Mouse (Mus musculus) cerebellum, adult 9-11 months (tissue): ENCODE data around the gene Fastkd5.
"Not testable (repeated sequence)": the region's sequence is repeated elsewhere in the genome, so short reads cannot be mapped to it uniquely, and the experiment has no call there.

Experiments
- DNase-seq: peaks from one replicate; pipeline ENCODE4 v3.0.0; 2022

Gene Fastkd5

GRCm38 (mm10) chr2:130629839-130630203 is at the start of gene Fastkd5, which contains the start of gene Ubox5:
Fastkd5 (minus strand) TSS chr2:130630027.
Ubox5 (minus strand) TSS chr2:130630038.
- DNase-seq, result peak; percentile 87

GRCm38 (mm10) chr2:130679154-130679553 is 49.3 kb upstream of the Fastkd5 start:
- no peak for DNase-seq

GRCm38 (mm10) chr2:130677211-130677610 is 47.4 kb upstream of the Fastkd5 start:
- DNase-seq, result no peak

DNA sequence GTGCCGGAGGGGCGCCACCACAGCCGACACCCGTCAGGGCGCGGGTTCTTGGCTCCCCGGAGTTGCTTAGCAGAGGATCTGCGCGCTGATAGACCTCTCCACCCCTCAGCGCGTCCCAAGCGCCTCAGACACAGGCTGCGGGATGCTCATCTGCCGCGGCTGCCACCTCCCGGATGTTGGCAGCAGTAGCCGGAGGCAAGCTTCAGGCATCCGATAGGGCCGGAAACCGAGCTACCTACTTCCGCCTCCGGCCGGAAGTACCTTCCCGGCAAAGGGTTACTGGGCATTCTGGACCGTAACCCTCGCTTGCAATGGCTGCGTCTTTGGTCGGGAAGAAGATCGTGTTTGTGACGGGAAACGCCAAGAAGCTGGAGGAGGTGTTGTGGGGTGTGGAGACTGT is 37.7 kb upstream of the Fastkd5 start, which contains the start of gene Itpa:
Itpa (plus strand) TSS at position 52 of the 400 bp plus-strand sequence.
- DNase-seq, result peak; percentile 91

DNA sequence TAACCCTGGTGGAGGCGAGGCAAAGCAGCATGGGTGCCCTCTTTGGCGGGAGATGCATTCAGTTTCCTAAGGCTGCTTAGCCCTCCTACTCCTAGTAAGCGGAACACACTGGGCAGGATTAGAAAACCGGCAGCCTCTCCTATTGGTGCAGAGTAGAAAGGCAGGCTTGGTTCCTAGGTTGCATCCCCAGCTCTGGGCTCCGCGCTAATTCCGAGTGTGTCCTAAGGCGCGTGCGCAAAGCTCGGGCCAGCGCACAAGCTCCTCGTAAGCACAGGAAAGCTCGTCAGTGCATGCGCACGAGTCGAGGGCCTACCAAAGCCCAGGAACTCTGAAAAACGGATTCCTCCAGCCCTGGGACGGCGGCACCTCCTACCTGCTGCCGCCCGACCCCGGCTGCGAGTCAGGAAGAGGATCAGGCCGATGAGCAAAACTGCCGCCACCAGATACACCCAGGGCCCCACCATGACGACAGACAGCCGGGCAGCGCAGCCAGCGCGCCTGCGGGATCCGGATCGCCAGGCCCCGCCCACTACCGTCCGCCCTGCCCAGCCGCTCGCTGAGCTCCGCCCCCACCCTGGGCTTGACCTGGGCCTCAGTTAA is 34.4 kb upstream of the Fastkd5 start, which contains the start of gene Ddrgk1:
Ddrgk1 (minus strand) TSS at position 558 of the 600 bp plus-strand sequence.
- DNase-seq, result peak; percentile 97

GRCm38 (mm10) chr2:130663342-130663741 is 33.5 kb upstream of the Fastkd5 start:
- DNase-seq, result peak; percentile 30

GRCm38 (mm10) chr2:130658530-130658929 is 28.7 kb upstream of the Fastkd5 start:
- no peak for DNase-seq

DNA sequence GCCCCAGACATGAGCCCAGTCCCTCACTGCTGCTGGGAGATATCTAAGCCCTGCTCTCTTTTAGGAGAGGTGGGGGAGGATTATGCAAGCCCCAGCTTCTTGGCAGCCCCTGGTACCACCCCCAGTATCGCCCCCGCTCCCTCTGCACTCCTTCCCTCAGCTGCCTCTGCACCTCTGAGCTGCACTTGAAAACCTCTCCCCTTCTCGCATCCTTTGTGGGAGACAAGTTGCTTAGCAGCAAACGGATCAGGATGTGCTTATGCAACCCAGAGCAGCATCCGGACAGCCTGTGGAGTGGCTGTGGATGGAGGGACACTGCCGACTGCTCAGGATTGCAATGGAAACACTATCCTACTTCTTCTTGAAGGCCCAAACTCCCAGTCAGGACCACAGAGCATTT is 27.7 kb upstream of the Fastkd5 start:
- no peak for DNase-seq

GRCm38 (mm10) chr2:130656536-130656935 is 26.7 kb upstream of the Fastkd5 start:
- no peak for DNase-seq

- DNase-seq, result no peak
Observed at GRCm38 (mm10) chr2:130655660-130656339, 26.0 kb upstream of the Fastkd5 start.

DNA sequence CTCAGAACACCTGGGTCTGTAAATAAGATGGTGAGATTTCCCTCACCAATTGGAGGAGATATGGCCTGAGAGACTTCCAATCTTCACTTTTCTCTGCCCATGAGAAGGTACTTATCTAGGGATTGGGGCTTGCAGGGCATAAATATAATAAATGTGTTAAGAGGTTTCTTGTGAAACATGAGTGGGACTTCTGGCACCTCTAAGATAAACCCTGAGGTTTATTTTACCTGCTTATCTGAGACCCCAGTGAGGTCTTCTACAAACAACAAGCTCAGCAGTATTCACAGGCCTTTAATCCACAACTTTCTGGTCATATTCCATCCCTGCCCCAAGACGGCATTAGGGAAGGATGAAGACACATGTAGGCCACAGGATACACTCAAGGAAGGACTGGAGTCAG is 23.9 kb upstream of the Fastkd5 start:
- no peak for DNase-seq

DNA sequence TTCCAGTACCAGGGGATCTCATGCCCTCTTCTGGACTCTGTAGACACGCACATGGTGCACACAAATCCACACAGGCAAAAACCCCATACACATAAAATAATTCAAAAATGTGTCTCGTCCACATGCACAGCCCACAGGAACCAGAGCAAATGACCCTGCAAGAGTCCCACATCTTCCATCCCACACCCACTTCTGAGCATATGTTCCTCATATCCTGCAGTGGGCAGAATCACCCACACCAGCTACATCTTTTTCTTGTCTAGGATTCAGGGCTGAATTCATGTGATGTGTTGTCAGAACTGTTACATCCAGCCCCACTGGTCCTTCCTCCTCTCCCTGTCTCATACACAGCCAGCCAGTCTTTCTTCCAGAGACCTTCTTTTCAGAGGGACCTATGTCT is 23.5 kb upstream of the Fastkd5 start:
- no peak for DNase-seq

DNA sequence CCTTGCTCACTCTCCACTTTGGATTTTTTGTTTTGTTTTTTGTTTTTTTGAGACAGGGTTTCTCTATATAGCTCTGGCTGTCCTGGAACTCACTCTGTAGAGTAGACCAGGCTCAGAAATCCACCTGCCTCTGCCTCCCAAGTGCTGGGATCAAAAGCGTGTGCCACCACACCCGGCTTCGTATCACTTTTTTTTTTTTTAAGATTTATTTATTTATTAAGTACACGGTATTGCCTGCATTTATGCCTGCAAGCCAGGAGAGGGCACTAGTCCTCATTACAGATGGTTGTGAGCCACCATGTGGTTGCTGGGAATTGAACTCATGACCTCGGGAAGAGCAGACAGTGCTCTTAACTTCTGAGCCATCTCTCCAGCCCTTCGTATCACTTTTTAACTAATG is 19.2 kb upstream of the Fastkd5 start:
- not testable (repeated sequence) for DNase-seq

DNA sequence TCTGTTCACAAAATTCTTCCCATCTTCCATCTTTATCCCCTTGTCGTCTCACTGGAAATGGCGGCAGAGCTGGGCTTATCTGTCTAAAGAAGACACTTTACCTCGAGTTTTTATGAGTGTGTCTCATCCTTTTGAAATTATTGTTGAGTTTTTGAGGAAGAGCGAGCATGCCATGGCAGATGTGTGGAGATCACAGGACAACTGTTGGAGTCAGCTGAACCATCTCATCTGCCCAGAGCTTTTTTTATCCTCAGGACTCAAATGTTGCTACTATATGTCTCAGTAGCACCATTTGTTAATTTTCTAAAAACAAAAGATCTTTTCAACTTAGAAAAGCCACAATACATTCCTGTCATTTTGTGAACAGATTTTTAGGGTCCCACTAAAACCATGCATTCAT is 15.4 kb upstream of the Fastkd5 start:
- DNase-seq, result no peak

DNA sequence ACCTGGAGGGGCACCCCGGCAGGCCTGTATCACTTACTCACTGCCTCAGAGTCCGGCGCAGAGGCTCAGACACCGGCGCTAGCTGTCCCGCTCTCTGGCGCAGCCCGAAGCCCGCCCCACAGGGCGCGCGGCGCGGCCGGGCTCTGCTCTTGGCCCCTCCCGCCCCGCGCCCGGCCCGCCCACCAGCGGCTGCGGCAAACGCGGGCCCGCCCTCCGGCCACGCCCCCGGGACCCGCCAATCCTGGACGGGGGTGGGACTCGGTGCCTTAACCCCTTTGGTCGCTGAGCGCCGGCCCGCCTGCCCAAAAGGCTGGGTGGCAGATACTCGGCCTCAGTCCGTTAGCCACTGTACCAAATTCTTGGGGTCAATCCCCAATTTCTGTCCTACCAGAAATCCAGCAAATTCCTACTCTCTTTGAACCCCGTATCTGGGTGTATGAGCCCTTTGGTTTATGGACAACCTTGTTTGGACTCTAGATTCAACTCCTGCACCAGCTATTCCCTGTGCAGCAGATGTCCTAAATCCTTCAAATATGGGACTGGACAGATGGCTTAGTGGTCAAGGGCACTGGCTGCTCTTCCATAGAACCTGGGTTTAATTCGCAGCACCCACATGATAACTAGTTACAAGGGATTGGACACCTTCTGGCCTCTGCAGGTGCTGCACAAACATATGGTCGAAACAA is 13.0 kb upstream of the Fastkd5 start, which contains the start of gene Lzts3:
Lzts3 (minus strand) TSS at position 120 of the 686 bp plus-strand sequence.
- peak; percentile 96 for DNase-seq

DNA sequence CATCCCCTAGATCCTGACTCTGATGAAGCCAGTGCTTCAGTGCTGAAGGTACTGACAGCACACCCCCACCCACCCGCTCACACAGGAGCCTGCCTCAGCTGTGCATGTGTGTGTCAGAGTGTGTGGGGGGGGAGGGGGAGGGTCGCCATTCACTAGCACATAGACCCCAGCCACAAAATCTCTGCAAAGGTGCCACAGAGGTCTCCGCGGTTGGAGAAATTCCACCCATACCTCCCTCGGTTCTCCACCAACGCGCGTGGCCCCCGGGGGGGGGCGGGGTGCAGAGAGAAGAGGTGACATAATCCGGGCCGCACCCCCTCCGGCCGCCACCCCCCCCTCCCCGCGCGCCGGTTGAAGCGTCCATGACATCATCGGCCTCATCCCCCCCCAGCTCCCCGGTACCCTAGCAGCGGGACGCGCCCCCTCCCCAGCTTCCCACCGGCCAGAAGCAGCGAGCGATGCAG is 12.4 kb upstream of the Fastkd5 start:
- no peak for DNase-seq

GRCm38 (mm10) chr2:130641351-130642025 is 11.7 kb upstream of the Fastkd5 start:
- DNase-seq, result peak; percentile 49

- peak; percentile 39 for DNase-seq
Observed at GRCm38 (mm10) chr2:130639276-130639675, 9.4 kb upstream of the Fastkd5 start.

DNA sequence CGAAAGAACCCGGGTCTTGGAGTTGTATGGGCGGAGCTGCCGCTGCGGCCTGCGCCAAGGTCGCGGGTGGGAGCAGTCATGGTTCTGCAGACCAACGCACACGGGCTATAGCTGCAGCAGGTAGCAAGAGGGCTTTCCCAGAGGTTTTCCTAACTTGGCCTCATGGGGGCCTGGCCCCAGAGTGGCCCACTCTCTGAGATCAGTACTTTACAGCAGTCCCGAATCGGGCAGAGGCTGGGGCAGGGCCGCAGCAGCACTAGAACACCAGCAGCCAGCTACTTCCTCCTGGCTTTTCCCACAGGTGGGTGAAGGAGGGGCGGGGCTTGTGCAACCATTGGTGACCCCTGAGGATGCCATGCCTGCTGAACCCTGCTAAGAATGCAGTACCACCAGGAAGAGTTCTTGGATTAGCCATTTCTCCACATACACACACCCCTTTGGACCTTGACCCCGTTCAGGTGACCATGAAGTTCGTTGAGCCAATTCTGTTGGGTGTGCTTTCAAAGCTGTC is 8.3 kb upstream of the Fastkd5 start:
- DNase-seq, result peak; percentile 53

DNA sequence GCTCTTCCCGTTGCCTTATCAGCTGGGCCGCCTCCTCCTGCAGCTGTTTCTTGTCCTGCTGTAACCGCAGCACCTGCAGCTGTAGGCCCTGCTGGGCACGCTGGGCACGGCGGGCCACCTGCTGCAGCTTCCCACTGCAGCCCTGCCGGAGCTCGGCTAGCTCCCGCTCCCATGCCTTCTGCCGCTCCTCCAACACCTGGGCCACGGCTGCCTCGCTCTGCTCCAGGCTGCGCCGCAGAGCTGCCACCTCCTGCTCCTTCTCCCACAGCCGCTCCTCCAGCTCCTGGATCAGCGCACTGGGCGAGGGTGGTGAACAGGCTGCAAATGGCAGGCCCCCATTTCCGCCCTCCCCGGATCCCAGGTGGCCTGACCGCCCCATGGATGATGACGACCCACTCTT is 6.0 kb upstream of the Fastkd5 start:
- DNase-seq, result peak; percentile 65

DNA sequence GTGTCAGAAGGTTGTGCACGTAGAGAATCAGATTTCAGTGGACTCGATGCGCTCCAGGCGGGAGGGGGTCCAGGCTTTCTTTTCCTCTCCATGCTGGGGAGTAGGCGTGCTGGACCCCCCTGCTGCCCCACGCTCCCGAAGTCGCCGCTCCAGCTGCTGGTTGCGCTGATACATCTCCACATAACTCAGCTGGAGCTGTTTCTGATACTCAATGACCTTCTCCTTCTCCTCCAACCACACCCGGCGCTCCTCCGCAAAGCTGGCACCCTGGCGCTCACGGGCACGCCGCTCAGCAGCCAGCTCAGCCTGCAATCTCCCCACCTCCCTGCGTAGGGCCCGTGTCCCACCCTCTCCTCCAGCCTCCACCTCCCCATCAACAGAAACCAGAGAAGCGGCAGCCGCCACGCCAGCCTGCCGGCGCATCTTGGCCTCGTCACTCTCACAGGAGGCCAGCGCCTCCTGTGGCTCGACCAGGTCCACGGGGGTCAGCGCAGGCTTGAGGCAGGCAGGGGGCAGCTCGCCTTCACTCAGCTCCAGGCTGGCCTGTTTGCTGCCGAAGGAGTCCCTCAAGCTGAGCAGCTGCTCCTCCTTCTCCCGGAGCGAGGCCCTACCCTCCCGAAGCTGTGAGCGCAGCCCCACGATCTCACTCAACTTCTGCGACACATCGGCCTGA is 5.0 kb upstream of the Fastkd5 start:
- DNase-seq, result peak; percentile 71
